Mouse (Mus musculus) midbrain, embryonic 14.5 days (tissue): ENCODE data around the gene Irf7. TPM values are rescaled to one million over a fixed set of nuclear protein-coding genes. Genes with fewer than 3 reads are reported as not detected.
"Not testable (repeated sequence)": the region's sequence is repeated elsewhere in the genome, so short reads cannot be mapped to it uniquely, and the experiment has no call there.

Source experiments
- ATAC-seq: fragments of 200-750 bp; cut with Nextera tagmentation; 2 replicates; pipeline ENCODE4 v1.8.0; 2017; ENCODE audit warnings: moderate number of reproducible peaks, moderate library complexity; ENCODE audit not compliant: low FRiP score, low TSS enrichment
- DNase-seq: peaks from one replicate; pipeline ENCODE4 v3.0.0-alpha.2; 2015
- H3K27ac ChIP-seq: fragments of 300-500 bp; sonication (generic); replicated peaks from 2 replicates; pipeline ENCODE4 v1.5.1; 2014; ENCODE audit warnings: mild to moderate bottlenecking, low read depth, low read length, moderate library complexity
- H3K27me3 ChIP-seq: fragments of 300-500 bp; sonication (generic); 2 replicates; pipeline ENCODE4 v1.6.1; 2014; ENCODE audit warnings: low read length, control low read depth, mixed read lengths; ENCODE audit not compliant: control insufficient read depth, insufficient read depth
- H3K36me3 ChIP-seq: fragments of 300-500 bp; sonication (generic); 2 replicates; pipeline ENCODE4 v1.6.1; 2014; ENCODE audit warnings: low read length, control low read depth; ENCODE audit not compliant: control insufficient read depth, insufficient read depth
- H3K4me1 ChIP-seq: fragments of 300-500 bp; sonication (generic); 2 replicates; pipeline ENCODE4 v1.6.1; 2014; ENCODE audit warnings: mild to moderate bottlenecking, antibody characterized with exemption, low read length, control low read depth; ENCODE audit not compliant: control insufficient read depth, insufficient read depth
- H3K4me2 ChIP-seq: fragments of 300-500 bp; sonication (generic); 2 replicates; pipeline ENCODE4 v1.6.1; 2014; ENCODE audit warnings: mild to moderate bottlenecking, low read length, moderate library complexity
- H3K4me3 ChIP-seq: fragments of 300-500 bp; sonication (generic); replicated peaks from 2 replicates; pipeline ENCODE4 v1.5.1; 2014; ENCODE audit warnings: low read depth, low read length
- H3K9ac ChIP-seq: fragments of 300-500 bp; sonication (generic); replicated peaks from 2 replicates; pipeline ENCODE4 v1.6.1; 2014; ENCODE audit warnings: mild to moderate bottlenecking, low read length, moderate library complexity
- H3K9me3 ChIP-seq: fragments of 300-500 bp; sonication (generic); 2 replicates; pipeline ENCODE4 v1.6.1; 2016; ENCODE audit warnings: low read length, control low read depth, mixed read lengths; ENCODE audit not compliant: control insufficient read depth
- WGBS: fragments of 180-500 bp; shearing (Covaris S2); extraction: QIAGEN DNeasy Blood & Tissue Kit; methylation state at CpG from one replicate; pipeline ENCODE4 v1.1.7; 2014; 5-methylcytosine and 5-hydroxymethylcytosine counted together
- polyA plus RNA-seq: library from polyadenylated mRNA; unstranded; fragments of >200 nt; fragmentation: Nextera tagmentation; extraction: Ambion mirVana; gene quantifications from 2 replicates; pipeline ENCODE4 v1.2.1, GENCODE M21; 2014

Irf7 gene
- polyA plus RNA-seq, 1 experiment from 2014 or later = 9.2 TPM

GRCm38 (mm10) chr7:141264761-141265410 lies 1.4 kb downstream of the Irf7 start:
- Histone ChIP-seq H3K36me3 (peaks cover 45% of the 10 kb centered on the region), H3K4me2 (no peak overlapping the region), H3K9ac (no peak overlapping the region), H3K4me3 (no peak overlapping the region), H3K4me1 (0 out of 2 replicates have a peak, but pooled peaks cover 3% of the 10 kb centered on the region), H3K27me3 (no peaks in the 10 kb centered on the region), H3K9me3 (no peaks in the 10 kb centered on the region), H3K27ac (no peak overlapping the region)
- no peak for ATAC-seq
- 37% methylated on average over 12 of the region's 12 CpGs for WGBS
- DNase-seq = peak; percentile 49

- WGBS = 73% methylated on average over 11 of the region's 11 CpGs
- H3K36me3 ChIP-seq = peaks cover 52% of the 10 kb centered on the region
Observed at GRCm38 (mm10) chr7:141264041-141264700, 2.1 kb downstream of the Irf7 start.

GRCm38 (mm10) chr7:141263640-141264039 lies 2.6 kb downstream of the Irf7 start:
- Histone ChIP-seq H3K4me2 (no peak overlapping the region), H3K36me3 (peaks cover 57% of the 10 kb centered on the region), H3K9ac (no peak overlapping the region), H3K27ac (no peak overlapping the region), H3K4me1 (0 out of 2 replicates have a peak, but pooled peaks cover 3% of the 10 kb centered on the region), H3K9me3 (no peaks in the 10 kb centered on the region), H3K27me3 (no peaks in the 10 kb centered on the region), H3K4me3 (no peak overlapping the region)
- DNase-seq = no peak
- 88% methylated on average over 13 of the region's 13 CpGs for WGBS
- ATAC-seq = no peak

More at GRCm38 (mm10) chr7:141264041-141264700, 2.1 kb downstream of the Irf7 start:
- ATAC-seq (no peak), DNase-seq (no peak)
- Histone ChIP-seq H3K4me2 (no peak overlapping the region), H3K27ac (no peak overlapping the region), H3K9ac (no peak overlapping the region), H3K4me3 (no peak overlapping the region), H3K9me3 (no peaks in the 10 kb centered on the region), H3K27me3 (no peaks in the 10 kb centered on the region), H3K4me1 (0 out of 2 replicates have a peak, but pooled peaks cover 3% of the 10 kb centered on the region)

- 0 out of 2 replicates have a peak, but pooled peaks cover 3% of the 10 kb centered on the region for H3K4me1 ChIP-seq
- ATAC-seq = no peak
- H3K36me3 ChIP-seq = peaks cover 79% of the 10 kb centered on the region
- H3K4me2 ChIP-seq = no peak overlapping the region
- H3K9me3 ChIP-seq = no peaks in the 10 kb centered on the region
- WGBS = 93% methylated on average over 3 of the region's 3 CpGs
- no peak overlapping the region for H3K4me3 ChIP-seq
- H3K27me3 ChIP-seq = no peaks in the 10 kb centered on the region
- no peak overlapping the region for H3K9ac ChIP-seq
- H3K27ac ChIP-seq = no peak overlapping the region
- no peak for DNase-seq
Observed at GRCm38 (mm10) chr7:141261480-141261879, 4.8 kb downstream of the Irf7 start.

- no peak for ATAC-seq
- DNase-seq = no peak
- no peak overlapping the region for H3K9ac ChIP-seq
- peaks cover 92% of the 10 kb centered on the region for H3K36me3 ChIP-seq
- H3K27ac ChIP-seq = no peak overlapping the region
- H3K4me2 ChIP-seq = no peak overlapping the region
- H3K4me3 ChIP-seq = no peak overlapping the region
- H3K27me3 ChIP-seq = no peaks in the 10 kb centered on the region
- WGBS = 96% methylated on average over 10 of the region's 10 CpGs
- no peaks in the 10 kb centered on the region for H3K9me3 ChIP-seq
- no peaks in the 10 kb centered on the region for H3K4me1 ChIP-seq
Observed at GRCm38 (mm10) chr7:141256159-141256558, 10.1 kb downstream of the Irf7 start.

GRCm38 (mm10) chr7:141250486-141250885 lies 15.8 kb downstream of the Irf7 start:
- not testable (repeated sequence) for H3K27me3 ChIP-seq, H3K9ac ChIP-seq, H3K9me3 ChIP-seq, H3K4me3 ChIP-seq, DNase-seq, H3K27ac ChIP-seq, H3K4me1 ChIP-seq, H3K4me2 ChIP-seq, ATAC-seq
- WGBS = 90% methylated on average over 4 of the region's 4 CpGs
- H3K36me3 ChIP-seq = peaks cover 91% of the 10 kb centered on the region

GRCm38 (mm10) chr7:141231551-141231950 lies 34.7 kb downstream of the Irf7 start:
- ATAC-seq (no peak), DNase-seq (no peak)
- no peaks in the 10 kb centered on the region for H3K27me3 ChIP-seq
- peaks cover 11% of the 10 kb centered on the region for H3K4me1 ChIP-seq
- no peak overlapping the region for H3K27ac ChIP-seq
- no peaks in the 10 kb centered on the region for H3K9me3 ChIP-seq
- WGBS = 90% methylated on average over 9 of the region's 10 CpGs
- H3K9ac ChIP-seq = no peak overlapping the region
- peaks cover 59% of the 10 kb centered on the region for H3K36me3 ChIP-seq
- H3K4me3 ChIP-seq = no peak overlapping the region
- H3K4me2 ChIP-seq = no peak overlapping the region

- H3K36me3 ChIP-seq = peaks cover 56% of the 10 kb centered on the region
- H3K9me3 ChIP-seq = no peaks in the 10 kb centered on the region
- DNase-seq = no peak
- no peak for ATAC-seq
- no peak overlapping the region for H3K4me3 ChIP-seq
- no peak overlapping the region for H3K27ac ChIP-seq
- H3K4me1 ChIP-seq = peaks cover 11% of the 10 kb centered on the region
- H3K27me3 ChIP-seq = no peaks in the 10 kb centered on the region
- WGBS = 96% methylated on average over 3 of the region's 3 CpGs
- no peak overlapping the region for H3K4me2 ChIP-seq
- H3K9ac ChIP-seq = no peak overlapping the region
Observed at GRCm38 (mm10) chr7:141231111-141231510, 35.2 kb downstream of the Irf7 start.

- H3K9me3 ChIP-seq = no peaks in the 10 kb centered on the region
- H3K27me3 ChIP-seq = no peaks in the 10 kb centered on the region
- peaks cover 52% of the 10 kb centered on the region for H3K36me3 ChIP-seq
- no peak for DNase-seq
- H3K27ac ChIP-seq = no peak overlapping the region
- 97% methylated on average over 4 of the region's 4 CpGs for WGBS
- H3K4me3 ChIP-seq = no peak overlapping the region
- H3K4me2 ChIP-seq = peak overlapping the region; percentile 3; the same call in 1 of the 2 replicates
- no peak overlapping the region for H3K9ac ChIP-seq
- peaks cover 11% of the 10 kb centered on the region for H3K4me1 ChIP-seq
- ATAC-seq = no peak
Observed at GRCm38 (mm10) chr7:141230570-141230969, 35.7 kb downstream of the Irf7 start.
